Mouse (Mus musculus): ENCODE results near the gene Slc5a10.

Slc5a10 gene

GRCm38 (mm10) chr11:61702494-61702893 lies 18.1 kb downstream of the Slc5a10 start:
- DNase-seq (ENCODE audit: low spot score), result no peak

- DNase-seq (ENCODE audit: low spot score), result no peak
Measured at GRCm38 (mm10) chr11:61701696-61702095, 18.9 kb downstream of the Slc5a10 start.

- DNase-seq (ENCODE audit: low spot score), result no peak
Measured at GRCm38 (mm10) chr11:61699933-61700332, 20.7 kb downstream of the Slc5a10 start.

GRCm38 (mm10) chr11:61699460-61699859 lies 21.2 kb downstream of the Slc5a10 start:
- no peak for DNase-seq (ENCODE audit: low spot score)

GRCm38 (mm10) chr11:61698852-61699251 lies 21.8 kb downstream of the Slc5a10 start:
- no peak for DNase-seq (ENCODE audit: low spot score)

- DNase-seq (ENCODE audit: low spot score), result no peak
Measured at GRCm38 (mm10) chr11:61692996-61693395, 27.6 kb downstream of the Slc5a10 start.

- DNase-seq (ENCODE audit: low spot score), result no peak
Measured at GRCm38 (mm10) chr11:61687595-61687994, 33.0 kb downstream of the Slc5a10 start.

- DNase-seq (ENCODE audit: low spot score), result peak; percentile 46
Measured at GRCm38 (mm10) chr11:61686906-61687453, 33.6 kb downstream of the Slc5a10 start.

- no peak for DNase-seq (ENCODE audit: low spot score)
Measured at GRCm38 (mm10) chr11:61686141-61686540, 34.5 kb downstream of the Slc5a10 start.

GRCm38 (mm10) chr11:61685119-61685725 lies 35.4 kb downstream of the Slc5a10 start:
- no peak for DNase-seq (ENCODE audit: low spot score)

GRCm38 (mm10) chr11:61683907-61684731 lies 36.5 kb downstream of the Slc5a10 start, which contains the start of gene Fam83g:
TSS of gene Fam83g (plus strand) at chr11:61684091.
- peak; percentile 93 for DNase-seq (ENCODE audit: low spot score)

GRCm38 (mm10) chr11:61679091-61679866 lies 41.3 kb downstream of the Slc5a10 start:
- DNase-seq (ENCODE audit: low spot score), result no peak

- DNase-seq (ENCODE audit: low spot score), result no peak
Measured at GRCm38 (mm10) chr11:61677709-61678108, 42.9 kb downstream of the Slc5a10 start.

- DNase-seq (ENCODE audit: low spot score), result no peak
Measured at GRCm38 (mm10) chr11:61676216-61676854, 44.3 kb downstream of the Slc5a10 start.

- DNase-seq (ENCODE audit: low spot score), result peak; percentile 68
Measured at GRCm38 (mm10) chr11:61675332-61675731, 45.3 kb downstream of the Slc5a10 start.

- peak; percentile 73 for DNase-seq (ENCODE audit: low spot score)
Measured at GRCm38 (mm10) chr11:61674839-61675159, 45.8 kb downstream of the Slc5a10 start.

GRCm38 (mm10) chr11:61674151-61674838 lies 46.3 kb downstream of the Slc5a10 start:
- DNase-seq (ENCODE audit: low spot score), result no peak

- no peak for DNase-seq (ENCODE audit: low spot score)
Measured at GRCm38 (mm10) chr11:61673686-61674085, 46.9 kb downstream of the Slc5a10 start.

GRCm38 (mm10) chr11:61671781-61672383 lies 48.7 kb downstream of the Slc5a10 start:
- DNase-seq (ENCODE audit: low spot score), result peak; percentile 24

- DNase-seq (ENCODE audit: low spot score), result no peak
Measured at GRCm38 (mm10) chr11:61669492-61670490, 50.8 kb downstream of the Slc5a10 start.
